Mouse (Mus musculus): ENCODE data around the gene Stxbp5.

Gene Stxbp5

DNA sequence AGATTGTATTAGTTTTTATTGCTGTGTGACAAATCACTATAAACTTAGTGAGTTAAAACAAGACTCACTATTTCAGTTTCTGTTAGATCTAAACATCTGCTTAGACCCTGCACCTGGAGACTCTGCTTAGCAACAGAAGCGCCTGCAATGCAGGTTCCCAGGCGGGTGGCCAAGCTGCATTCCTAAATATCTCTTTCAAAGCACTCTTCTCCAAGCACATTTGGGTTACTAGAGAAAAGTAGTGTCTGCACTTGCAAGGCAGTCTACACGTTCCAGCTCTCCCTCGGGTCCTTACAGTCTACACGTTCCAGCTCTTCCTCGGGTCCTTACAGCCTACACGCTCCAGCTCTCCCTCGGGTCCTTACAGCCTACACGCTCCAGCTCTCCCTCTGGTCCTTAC, 44.1 kb downstream of the Stxbp5 start:
- DNase-seq: no peak

DNA sequence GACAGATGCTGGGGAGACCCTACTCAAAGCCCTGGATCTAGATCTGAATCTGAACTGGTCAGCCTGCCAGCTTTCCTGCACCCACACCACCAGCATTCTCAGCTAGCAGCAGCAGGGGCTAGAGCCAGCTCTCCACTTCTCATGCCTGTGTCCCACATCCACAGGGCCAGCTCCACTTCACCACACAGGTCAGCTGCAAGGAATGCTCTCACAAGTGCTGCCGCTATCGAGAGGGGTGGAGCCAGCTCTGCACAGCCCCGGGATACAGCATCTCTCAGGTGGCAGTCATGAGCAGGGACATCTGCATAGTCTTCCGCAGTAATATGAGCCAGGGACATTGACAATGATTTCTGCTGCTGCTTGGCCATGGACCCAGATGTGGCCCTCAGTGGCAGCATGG, 54.5 kb downstream of the Stxbp5 start:
- no peak for DNase-seq

DNA sequence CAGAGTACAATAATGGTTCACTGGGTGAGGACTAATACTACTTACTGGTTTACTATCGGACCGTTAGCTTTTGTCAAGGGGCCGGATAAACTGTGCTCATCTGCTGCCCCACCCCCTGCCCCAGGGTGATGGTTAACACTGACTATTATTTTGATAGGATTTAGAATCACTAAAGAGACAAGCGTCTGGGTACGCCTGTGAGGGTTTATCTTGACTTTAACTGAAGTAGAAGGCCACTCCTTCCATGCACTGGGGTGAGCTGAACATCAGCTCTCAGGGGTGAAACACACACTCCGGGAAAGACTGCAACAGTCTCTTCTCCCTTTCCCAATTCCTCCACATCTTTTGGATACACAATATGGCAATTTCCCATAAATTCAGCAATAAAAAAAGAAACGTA, 61.5 kb downstream of the Stxbp5 start:
- no peak for DNase-seq

DNA sequence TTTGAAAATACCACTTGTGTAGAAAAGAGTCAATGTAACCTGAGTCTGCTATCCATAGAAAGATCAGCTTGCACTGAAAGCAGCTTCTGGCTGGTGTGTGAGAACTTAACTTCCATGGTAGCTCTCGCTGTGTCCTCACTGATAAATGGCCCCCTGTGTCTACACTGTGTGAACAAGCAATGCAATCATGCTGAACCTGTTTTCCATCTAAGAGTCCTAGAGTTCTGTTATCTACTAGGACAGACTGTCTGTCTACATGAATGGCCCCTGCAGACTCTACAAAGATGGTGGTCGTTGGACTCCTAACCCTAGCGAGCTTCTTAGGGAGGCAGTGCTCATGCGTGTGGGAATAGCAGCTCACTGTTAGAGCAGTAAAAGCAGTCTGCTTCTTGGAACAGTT, 65.9 kb downstream of the Stxbp5 start:
- DNase-seq: no peak

DNA sequence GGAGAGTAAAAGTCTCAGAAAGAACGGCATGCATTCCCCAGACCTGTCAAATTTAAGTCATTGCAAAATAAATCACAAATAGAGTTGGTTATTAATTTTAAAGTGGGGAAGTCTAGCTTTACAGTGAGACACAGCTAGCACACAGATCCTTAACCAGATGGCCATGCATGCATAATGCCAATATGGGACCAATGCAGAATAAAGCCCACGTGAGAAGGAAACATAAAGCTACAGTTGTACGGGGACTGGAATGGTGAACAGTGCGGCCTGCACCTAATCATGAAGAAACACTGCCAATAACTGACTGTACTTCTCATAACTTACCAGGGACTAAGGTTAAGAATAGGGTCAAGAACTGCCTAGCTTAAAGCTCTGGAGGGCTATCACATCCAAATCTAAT, 67.9 kb downstream of the Stxbp5 start:
- DNase-seq: no peak

DNA sequence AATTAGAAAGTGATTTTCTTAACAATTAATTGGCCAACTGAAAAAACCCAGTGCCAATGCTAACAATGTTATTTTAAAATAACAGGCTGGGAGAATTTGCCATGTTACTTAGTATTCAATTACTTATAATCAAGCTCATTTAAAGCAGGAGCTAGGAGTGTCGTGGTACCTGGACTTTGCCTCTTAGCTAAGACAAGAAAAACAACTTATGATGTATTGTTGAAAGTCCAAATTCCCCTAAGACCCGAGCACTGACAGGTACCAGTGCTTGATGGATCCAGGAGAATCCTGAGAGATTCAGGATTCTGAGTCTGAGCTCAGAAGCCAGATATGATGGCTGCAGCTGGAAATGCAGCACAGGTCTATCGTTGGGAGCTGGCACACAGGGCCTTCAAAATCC, 71.1 kb downstream of the Stxbp5 start:
- DNase-seq: no peak

DNA sequence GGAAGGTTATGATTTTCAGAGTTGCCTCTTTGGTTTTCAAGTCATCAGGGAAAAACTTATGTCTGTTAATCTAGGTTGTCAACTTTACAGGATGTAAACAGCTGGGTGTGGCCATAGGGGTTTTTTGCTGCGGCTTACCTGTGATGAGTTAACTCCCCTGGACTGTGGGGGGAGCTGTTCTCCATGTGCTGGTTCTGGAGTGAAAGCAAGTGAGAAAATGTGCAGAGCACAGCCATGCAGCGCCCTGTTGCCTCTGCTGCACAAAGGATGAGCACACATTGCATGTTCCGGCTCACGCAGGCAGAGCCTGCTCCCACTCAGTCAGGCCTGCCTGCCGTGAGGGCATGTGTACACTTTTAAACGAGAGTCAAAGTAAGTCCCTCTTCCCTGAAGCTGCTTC, 79.6 kb downstream of the Stxbp5 start:
- DNase-seq: no peak

DNA sequence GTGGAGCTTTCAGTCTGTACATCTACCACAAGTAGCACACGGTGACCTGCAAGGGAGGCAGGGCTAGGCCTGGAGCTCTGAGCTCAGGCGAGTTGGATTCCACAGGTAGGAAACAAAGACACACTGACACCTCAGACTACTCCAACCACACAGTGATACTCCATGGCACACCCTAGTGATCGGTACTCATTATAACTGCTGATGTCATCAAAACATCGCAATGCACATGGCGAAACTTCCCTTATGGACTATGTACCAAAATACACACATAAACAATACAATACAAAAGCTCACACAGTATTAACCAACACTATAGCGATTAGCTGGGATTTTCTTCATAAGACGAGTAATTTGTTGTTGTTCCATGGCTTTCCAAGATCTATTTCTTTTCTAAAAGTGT, 82.3 kb downstream of the Stxbp5 start:
- no peak for DNase-seq

DNA sequence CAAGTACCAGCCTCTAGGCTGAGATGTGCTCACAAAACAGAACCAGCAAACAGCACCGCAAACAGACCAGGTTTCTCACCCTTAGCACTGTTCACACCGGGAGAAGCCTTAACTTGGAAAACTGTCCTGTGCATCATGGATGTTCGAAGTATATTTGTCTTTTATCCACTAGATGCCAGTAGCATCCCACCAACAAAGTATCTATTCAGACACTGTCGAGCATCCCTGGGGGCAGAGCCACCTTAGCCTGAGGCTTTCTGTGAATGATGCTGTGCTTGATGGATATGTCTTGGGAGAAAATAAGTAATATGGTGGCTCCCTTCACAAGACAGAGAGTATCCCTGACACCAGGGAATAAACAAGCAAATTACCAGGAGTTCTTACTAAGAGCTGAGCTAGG, 87.0 kb downstream of the Stxbp5 start:
- DNase-seq: no peak

DNA sequence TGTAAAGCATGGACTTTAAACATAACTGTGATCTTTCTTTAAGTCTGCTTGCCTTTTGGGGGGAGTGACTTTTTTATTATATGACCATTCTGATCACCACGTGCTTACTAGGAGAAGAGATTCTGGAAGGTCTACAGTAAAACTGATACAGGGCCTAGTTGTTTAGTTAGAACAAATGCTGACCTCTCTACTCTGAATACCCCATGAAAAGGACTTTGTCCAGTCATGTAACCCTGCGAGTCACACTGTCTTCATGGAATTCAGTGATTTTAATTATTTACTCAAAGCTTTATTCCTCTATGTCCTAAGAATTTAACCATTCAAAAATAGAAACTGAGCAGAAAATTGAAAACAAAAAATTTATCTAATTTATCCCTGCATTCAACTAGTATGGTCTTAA, 93.3 kb downstream of the Stxbp5 start:
- no peak for DNase-seq

DNA sequence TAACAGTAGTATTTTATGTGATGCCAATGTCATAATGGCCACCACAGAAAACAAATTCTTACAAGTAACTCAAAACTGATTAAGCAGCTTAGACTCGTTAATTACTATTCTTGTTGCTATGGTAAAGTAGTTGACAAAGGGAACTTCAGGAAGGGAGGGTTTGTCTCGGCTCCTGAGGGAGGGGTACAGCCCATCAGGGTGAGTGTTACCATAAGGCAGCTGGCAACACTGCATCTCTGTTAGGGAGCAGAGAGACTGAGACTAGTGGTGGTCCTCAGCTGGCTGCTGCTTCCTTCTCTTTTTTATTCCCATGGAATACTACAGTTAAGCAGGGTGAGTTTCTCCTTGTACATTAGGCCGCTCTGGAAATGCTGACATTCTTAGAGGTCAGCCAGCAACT, 95.5 kb downstream of the Stxbp5 start:
- no peak for DNase-seq

DNA sequence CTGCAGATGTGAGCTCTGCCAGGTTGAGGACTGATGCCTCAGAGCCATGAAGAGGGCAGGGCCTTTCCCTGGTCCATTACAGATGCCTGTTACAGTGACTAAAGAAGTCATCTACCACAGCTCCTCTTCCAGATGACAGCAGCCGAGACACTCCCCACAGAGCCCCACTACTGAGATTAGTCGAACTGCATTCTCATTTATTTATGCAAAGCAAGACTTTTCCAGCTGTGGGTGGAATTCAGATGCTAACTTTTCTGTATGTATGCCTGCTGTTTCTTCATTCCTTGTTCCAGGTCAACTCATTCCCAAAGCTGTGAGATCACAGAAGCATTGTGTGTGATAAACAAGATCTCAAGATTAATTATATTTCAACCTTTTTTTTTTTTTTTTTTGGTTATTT, 97.8 kb downstream of the Stxbp5 start:
- no peak for DNase-seq

DNA sequence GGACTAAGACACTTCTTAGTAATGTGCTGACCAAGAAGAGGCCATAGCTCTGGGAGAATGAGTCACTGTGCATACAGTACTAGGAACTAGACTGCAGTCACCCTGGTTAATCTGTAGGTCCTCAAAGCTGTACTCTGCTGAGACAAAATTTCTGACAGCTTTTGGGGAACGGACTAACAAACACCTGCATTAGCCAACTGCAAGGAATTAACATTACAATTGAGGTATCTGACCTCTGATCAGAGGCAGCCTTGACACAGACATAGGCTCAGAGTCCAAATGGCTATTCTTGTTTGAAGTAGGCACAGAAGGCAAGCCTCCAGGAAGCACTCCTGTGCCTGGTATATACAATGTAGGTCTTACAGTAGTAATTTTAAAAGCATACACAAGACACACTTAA, 99.3 kb downstream of the Stxbp5 start:
- DNase-seq: no peak

DNA sequence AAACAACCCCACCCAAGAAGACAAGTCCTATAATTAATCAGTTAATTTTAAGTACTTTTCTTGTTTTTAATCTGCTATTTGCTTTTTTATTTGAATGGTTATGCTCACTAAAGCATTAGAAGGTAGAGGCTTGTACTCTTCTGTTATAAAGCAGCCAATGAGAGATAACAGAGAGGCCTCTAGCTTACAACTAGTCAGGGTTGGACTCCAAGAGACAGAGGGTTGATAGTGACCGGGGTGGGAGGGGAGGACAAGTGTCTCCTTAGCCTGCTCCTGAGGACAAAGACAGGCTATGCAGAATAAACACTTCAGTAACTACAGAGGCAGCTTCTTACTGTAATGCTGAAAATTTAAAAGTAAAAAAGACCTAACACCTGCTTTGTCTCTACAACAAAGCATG, 101.8 kb downstream of the Stxbp5 start:
- DNase-seq: no peak

DNA sequence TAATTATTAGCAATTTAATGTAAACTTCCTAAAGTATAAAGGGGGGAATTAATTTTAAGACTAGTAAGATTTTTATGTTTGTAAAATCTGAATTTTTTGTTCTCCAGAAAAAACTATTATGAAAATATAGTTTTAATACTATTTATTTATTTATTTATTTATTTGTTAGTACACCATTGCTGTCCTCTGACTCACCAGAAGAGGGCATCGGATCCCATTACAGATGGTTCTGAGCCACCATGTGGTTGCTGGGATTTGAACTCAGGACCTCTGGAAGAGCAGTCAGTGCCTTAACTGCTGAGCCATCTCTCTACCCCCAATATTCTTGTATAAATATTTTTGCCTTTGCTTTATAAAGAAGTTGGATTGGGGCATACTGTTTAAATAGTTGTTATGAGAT, 104.5 kb downstream of the Stxbp5 start:
- DNase-seq: no peak

DNA sequence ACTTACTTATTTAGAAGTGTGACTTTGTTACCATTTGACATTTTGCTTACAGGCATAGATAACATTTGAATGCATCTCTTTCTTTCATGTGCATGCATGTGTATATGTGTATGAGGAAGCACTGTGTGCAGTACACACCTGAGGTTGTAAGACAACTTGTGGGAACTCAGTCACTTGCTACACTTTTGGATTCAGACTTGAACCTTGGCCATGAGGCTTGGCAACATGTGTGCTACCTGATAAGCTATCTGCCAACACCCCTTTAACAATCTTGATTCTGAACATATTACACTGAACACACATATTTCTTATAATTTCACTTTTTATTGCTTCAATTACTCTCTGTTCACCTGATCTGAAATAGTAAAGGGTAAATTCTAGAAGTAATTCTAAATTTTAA, 106.5 kb downstream of the Stxbp5 start:
- no peak for DNase-seq

DNA sequence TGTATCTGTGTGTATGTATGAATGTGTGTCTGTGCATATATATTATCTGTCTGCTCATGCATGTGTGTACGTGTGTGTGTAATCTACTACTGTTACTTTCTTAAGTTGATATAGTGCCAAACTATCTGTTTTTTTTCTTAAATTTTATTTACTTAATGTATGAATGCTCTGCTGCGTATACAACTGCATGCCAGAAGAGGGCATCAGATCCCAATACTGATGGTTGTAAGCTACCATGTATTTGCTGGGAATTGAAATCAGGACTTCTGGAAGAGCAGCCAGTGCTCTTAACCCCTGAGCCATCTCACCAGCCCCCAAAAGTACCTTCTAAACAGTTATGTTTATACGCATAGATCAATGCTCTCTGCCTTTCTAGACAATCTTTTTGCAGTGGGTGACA, 109.9 kb downstream of the Stxbp5 start:
- DNase-seq: no peak

DNA sequence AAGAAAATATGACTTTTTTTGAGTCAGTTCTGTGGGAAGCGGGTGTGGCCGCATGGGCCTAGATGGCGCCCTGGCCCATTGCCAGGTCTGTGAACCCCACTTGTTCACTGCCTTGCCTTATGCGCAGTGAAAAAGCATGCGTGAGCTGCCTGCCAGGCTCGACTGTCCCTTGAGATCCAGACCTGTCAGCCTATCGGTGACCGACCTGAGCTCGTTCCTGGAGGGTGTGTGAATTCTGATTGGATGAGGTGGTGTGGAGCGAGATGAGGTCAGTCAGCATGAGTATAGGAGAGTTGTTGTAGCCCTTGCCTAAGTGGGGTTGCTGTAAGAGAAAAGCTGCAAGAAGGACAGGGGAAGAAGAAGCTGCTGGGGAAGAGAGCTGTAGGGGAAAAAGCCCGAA, 114.4 kb downstream of the Stxbp5 start:
- no peak for DNase-seq

DNA sequence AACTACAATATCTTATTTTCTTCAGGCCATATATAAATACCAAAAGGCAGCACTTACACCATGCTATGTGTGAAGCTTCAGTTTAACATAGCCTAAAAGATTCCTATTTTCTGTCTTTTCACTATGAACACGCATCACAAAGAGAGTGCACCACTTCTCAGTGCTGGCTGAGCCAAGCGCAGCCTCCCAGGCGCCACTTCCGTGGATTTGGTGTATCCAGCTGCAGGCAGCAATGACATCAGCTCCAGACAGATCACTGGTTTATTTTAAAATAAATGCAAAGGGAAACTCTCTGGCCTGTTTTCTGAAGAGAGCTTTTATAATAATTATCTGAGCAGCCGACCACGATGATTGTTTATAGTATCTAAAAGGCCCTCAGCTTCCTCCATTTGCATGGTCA, 115.2 kb downstream of the Stxbp5 start:
- DNase-seq: no peak

DNA sequence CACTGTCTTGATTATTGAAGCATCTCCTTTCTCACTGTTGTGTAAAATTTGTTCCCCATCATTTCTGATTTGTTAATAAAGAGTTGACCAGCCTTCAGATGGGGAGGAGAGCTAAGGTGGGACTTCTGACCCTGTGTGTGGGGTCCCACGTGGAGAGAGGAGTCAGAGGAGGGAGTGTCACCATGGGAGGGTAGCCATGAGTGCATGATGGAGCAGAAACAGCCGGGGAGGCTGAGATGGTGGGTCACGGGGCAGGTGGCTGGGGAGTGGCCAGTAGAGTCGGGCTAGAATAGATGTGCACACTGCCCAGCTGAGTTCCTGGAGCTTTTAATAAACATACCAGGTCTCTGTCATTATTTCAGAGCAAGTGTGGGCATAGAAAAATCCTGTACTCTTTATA, 121.0 kb downstream of the Stxbp5 start:
- DNase-seq: no peak

DNA sequence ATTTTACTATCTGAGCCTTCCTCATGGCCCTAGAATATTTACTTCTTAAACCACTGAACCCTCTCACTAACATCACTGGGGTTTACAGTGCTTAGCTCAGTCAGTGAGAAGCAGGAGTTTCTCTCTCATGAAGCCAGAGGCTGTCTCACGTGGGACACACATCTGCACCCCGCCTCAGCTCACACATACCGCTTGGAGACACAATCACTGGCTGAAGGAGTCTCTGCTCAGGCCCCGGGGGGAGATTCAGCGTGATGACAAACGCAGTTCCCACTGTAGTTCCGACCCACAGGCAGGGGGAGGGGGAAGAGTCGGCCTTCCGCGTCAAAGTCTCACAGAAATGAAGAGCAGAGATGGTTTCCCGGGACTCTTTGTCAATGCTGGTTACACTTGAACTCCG, 130.6 kb downstream of the Stxbp5 start:
- DNase-seq: no peak

DNA sequence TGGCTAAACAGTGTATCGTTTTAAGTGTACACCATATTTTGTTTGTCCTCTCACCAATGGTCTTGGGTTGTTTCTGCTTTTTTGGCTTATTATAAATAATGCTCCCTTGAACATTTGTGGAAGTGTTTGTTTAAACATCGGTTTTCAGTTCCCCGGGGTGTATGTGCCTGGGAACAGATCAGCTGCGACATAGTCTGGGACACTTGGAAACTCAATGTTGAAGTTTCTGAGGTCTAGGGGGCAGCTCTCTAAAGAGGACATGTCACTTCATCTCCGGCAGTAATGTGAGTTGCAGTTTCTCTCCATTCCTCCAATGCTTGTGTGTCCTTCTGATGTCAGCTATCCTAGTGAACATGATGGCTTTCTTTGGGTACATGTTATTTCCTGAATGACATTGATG, 137.0 kb downstream of the Stxbp5 start:
- no peak for DNase-seq

DNA sequence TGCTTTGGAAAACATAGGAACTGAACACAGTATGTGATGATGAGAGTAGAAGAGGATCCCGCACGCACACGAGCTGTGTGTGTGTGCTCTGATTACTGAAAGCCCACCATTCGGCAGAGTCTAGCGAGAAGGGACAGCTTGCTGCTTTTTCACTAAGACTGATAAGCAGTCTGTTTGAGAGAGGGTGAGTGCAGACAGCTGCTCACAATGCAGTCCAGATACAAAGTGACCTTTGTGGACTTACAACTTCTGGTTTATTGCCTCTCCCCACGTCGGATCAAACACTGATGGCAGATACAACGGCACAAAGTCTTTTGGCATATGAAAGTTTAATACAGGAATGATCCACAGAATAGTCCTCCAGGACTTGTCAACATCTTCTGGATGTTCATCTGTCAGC, 140.6 kb downstream of the Stxbp5 start:
- no peak for DNase-seq

DNA sequence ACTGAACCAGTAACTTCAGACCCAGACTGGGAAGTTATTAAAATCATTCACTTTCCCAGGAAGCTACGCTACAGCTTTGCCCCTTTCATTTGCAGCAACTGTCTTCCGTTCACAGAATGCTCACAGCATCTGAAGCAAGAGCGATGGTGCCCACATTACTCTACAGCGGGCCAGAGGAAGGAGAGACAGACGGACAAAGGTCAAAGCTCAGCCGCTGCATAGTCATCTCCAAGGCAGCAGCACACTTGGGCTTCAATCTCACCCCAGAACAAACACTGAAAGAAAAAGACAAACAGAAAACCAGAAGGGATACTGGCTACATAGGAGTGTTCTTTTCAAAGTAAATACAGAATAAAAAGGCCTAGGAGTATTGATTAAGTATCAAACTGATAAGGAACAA, 144.3 kb downstream of the Stxbp5 start:
- DNase-seq: no peak

DNA sequence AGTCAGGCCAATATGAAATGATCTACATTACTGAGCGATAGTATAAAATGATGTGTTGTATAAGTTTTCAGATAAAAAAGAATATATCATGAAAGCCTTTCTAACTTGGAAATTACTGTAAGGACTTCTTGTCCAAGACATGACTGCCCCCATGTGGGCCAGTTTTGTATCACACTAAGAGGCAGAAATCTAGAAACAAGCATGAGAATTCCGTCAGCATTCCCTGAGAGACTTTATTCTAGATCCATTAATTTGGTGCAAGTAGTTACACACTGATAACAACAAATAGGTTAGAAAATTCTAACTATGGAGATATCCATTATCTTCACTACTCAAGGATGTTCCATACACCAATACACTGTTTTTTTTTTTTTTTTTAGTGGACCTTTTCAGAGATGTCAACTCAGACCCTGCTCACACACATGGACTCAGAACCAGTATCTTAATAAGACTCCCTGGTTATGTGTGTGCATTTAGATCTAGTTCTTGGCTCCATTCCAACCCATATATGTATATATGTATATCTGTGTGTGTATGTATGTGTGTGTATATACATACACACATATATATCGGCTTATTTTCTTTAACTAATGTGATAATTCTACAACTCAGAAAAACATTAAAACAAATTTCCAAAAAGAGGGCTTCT, 145.9 kb downstream of the Stxbp5 start:
- DNase-seq: peak in 1 of 2 experiments; percentile 28

DNA sequence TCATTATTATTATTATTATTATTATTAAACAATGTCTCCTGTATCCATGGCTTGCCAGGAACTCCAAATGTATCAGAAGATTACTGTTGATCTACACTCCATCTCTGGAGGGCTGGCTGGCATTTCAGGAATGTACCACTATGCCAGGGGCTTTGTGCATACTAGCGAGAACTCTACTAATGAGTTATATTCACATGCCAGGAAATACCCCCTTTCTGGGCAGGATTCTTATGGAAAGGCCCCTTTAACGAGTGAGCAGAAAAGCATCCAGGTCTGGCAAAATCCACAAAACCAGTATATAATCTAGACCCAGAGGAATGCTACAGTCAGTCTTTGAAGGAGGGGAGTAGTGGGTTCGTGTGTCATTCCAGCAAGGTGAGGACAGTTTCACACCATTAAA, 167.0 kb downstream of the Stxbp5 start:
- DNase-seq: no peak

Data from spleen, adult 18-20 months (tissue).